9 mouse cellular contexts compared by ENCODE assay signal in genomic region chr7:130837941-130838657, GRCm38 (mm10). TPM values are rescaled to one million over a fixed set of nuclear protein-coding genes. Genes with fewer than 3 reads are reported as not detected.
A peak's percentile ranks its signal among the peaks of the same experiment; 100 is the strongest.
DNase-seq lines count a peak whose midpoint lies in the region; ATAC-seq and TF ChIP-seq lines count a peak whose summit lies in the region.
"Had no signal": no experiment of that assay in that cellular context is flagged by ENCODE, and none has a peak within 500 bp of the region (broad histone marks: within the 10 kb centered on the region; RNA-seq: fewer than 3 reads in every experiment).

No protein-coding gene starts in this region.

- TF ChIP-seq CTCF in brain, embryonic 14.5 days (IDR thresholded peaks at IDR 0.05; ENCODE audit: borderline replicate concordance, extremely low read depth, insufficient read depth, insufficient read length): no peak

- H3K36me3 ChIP-seq in forebrain, embryonic 11.5 days (ENCODE audit: control insufficient read depth, insufficient read depth, low read length): no peaks in the 10 kb centered on the region

- H3K4me1 ChIP-seq in forebrain, embryonic 11.5 days (replicated peaks; ENCODE audit: control insufficient read depth, insufficient read depth, low read length): peaks cover 29% of the 10 kb centered on the region
- H3K4me1 ChIP-seq: megakaryocyte, embryonic 14.5 days had no signal

- intact Hi-C loops in heart, postnatal 25 days (cut with DNase I): no loop called here

- H3K9ac ChIP-seq in forebrain, embryonic 11.5 days (ENCODE audit: low read length): no peak overlapping the region; the same call in 1 of the 2 replicates

- no peak overlapping the region for H3K4me3 ChIP-seq in forebrain, embryonic 11.5 days (ENCODE audit: low read depth, low read length)
- H3K4me3 ChIP-seq: megakaryocyte, embryonic 14.5 days had no signal

- DNase-seq in MN1 (ENCODE audit: low spot score): peak; percentile 69
- DNase-seq in brain, embryonic 14.5 days (ENCODE audit: low read depth): peak; percentile 92
- peak; percentile 74 for DNase-seq in forebrain, embryonic 11.5 days (ENCODE audit: low spot score)
- peak; percentile 90 for DNase-seq in kidney, postnatal 14 days
- no peak for DNase-seq in urinary bladder, postnatal 10 days (ENCODE audit: low spot score)
- no peak for DNase-seq in spleen, postnatal 36 days (ENCODE audit: low spot score in 2 of 2)
- DNase-seq in adrenal gland, adult 18-20 months (ENCODE audit: low spot score in 2 of 2): no peak
- no peak for DNase-seq in heart, postnatal 25 days (ENCODE audit: low spot score)

- H3K27me3 ChIP-seq in forebrain, embryonic 11.5 days (ENCODE audit: control insufficient read depth, insufficient read depth, low read length): peaks cover 43% of the 10 kb centered on the region

- no peak overlapping the region for H3K4me2 ChIP-seq in forebrain, embryonic 11.5 days (ENCODE audit: low read depth, low read length, severe bottlenecking)

- no peak for TF ChIP-seq POLR2A in brain, embryonic 14.5 days (IDR thresholded peaks at IDR 0.05; ENCODE audit: borderline replicate concordance, extremely low read depth, insufficient read depth, insufficient read length, poor library complexity, severe bottlenecking)

- H3K9me3 ChIP-seq in forebrain, embryonic 11.5 days (ENCODE audit: control insufficient read depth, low read length): no peaks in the 10 kb centered on the region
- H3K9me3 ChIP-seq: megakaryocyte, embryonic 14.5 days had no signal

- peak overlapping the region; percentile 41; the same call in 1 of the 2 replicates for H3K27ac ChIP-seq in forebrain, embryonic 11.5 days (ENCODE audit: low read depth, low read length)

- WGBS in forebrain, embryonic 11.5 days: 9% methylated on average over 12 of the region's 12 CpGs

- ATAC-seq in forebrain, embryonic 11.5 days (replicated peaks; ENCODE audit: low FRiP score): peak; percentile 80

RNA-seq across cellular contexts. Expression of gene Plekha1, which starts 27.5 kb away (rescaled TPM):
- polyA plus RNA-seq in brain, embryonic 14.5 days (2012; rRNA removed): 157 and 203 TPM in 2 replicates
- polyA plus RNA-seq in forebrain, embryonic 11.5 days (2014; fragmentation: Nextera tagmentation; extraction: Ambion mirVana): 31.4 and 32.2 TPM in 2 replicates
- 10 to 100 TPM; 24.8 to 28.9 TPM for total RNA-seq in adrenal gland, adult 18-20 months (2021)
- total RNA-seq in heart, postnatal 25 days (2021): 10 to 100 TPM; 37.3 to 42.6 TPM

Comparison
In these comparisons a context has a peak if more than half of its experiments do, and no peak if none do; other contexts are left out.
1. DNase-seq: peak in MN1 (single experiment), brain, embryonic 14.5 days (single experiment), forebrain, embryonic 11.5 days (single experiment) and kidney, postnatal 14 days (single experiment); none in urinary bladder, postnatal 10 days (single experiment), spleen, postnatal 36 days (0 of 2), adrenal gland, adult 18-20 months (0 of 2) and heart, postnatal 25 days (single experiment).